Mouse (Mus musculus) midbrain, embryonic 11.5 days (tissue): ENCODE data around the gene Map1a. TPM values are rescaled to one million over a fixed set of nuclear protein-coding genes. Genes with fewer than 3 reads are reported as not detected.

Experiments used
- ATAC-seq: fragments of 200-750 bp; cut with Nextera tagmentation; 2 replicates; pipeline ENCODE4 v1.8.0; 2017; ENCODE audit warnings: moderate TSS enrichment, moderate library complexity; ENCODE audit not compliant: low FRiP score
- DNase-seq: peaks from one replicate; pipeline ENCODE4 v3.0.0; 2015; ENCODE audit warnings: low spot score; ENCODE audit errors: missing footprints
- H3K27ac ChIP-seq: fragments of 300-500 bp; sonication (generic); 2 replicates; pipeline ENCODE4 v1.5.1; 2014; ENCODE audit warnings: low read depth, low read length
- H3K27me3 ChIP-seq: fragments of 300-500 bp; sonication (generic); 2 replicates; pipeline ENCODE4 v1.6.1; 2014; ENCODE audit warnings: mild to moderate bottlenecking, low read length, moderate library complexity, mixed read lengths; ENCODE audit not compliant: control insufficient read depth, insufficient read depth
- H3K36me3 ChIP-seq: fragments of 300-500 bp; sonication (generic); 2 replicates; pipeline ENCODE4 v1.6.1; 2014; ENCODE audit warnings: mild to moderate bottlenecking, low read length, moderate library complexity, mixed read lengths; ENCODE audit not compliant: control insufficient read depth, insufficient read depth
- H3K4me1 ChIP-seq: fragments of 300-500 bp; sonication (generic); 2 replicates; pipeline ENCODE4 v1.6.1; 2014; ENCODE audit warnings: low read length; ENCODE audit not compliant: control insufficient read depth, insufficient read depth
- H3K4me2 ChIP-seq: fragments of 300-500 bp; sonication (generic); 2 replicates; pipeline ENCODE4 v1.6.1; 2014; ENCODE audit warnings: mild to moderate bottlenecking, moderate library complexity
- H3K4me3 ChIP-seq: fragments of 300-500 bp; sonication (generic); 2 replicates; pipeline ENCODE4 v1.5.1; 2014; ENCODE audit warnings: low read depth, low read length
- H3K9ac ChIP-seq: fragments of 300-500 bp; sonication (generic); 2 replicates; pipeline ENCODE4 v1.6.1; 2014; ENCODE audit warnings: low read length
- H3K9me3 ChIP-seq: fragments of 300-500 bp; sonication (generic); 2 replicates; pipeline ENCODE4 v1.6.1; 2016; ENCODE audit warnings: low read length; ENCODE audit not compliant: control insufficient read depth
- WGBS: fragments of 180-500 bp; shearing (Covaris S2); extraction: QIAGEN DNeasy Blood & Tissue Kit; methylation state at CpG from one replicate; pipeline ENCODE4 v1.1.7; 2014; 5-methylcytosine and 5-hydroxymethylcytosine counted together
- polyA plus RNA-seq: library from polyadenylated mRNA; unstranded; fragments of >200 nt; fragmentation: Nextera tagmentation; extraction: Ambion mirVana; gene quantifications from 2 replicates; pipeline ENCODE4 v1.2.1, GENCODE M21; 2014

The Map1a gene
- polyA plus RNA-seq, 1 experiment from 2014 or later: 14.3 TPM

DNA sequence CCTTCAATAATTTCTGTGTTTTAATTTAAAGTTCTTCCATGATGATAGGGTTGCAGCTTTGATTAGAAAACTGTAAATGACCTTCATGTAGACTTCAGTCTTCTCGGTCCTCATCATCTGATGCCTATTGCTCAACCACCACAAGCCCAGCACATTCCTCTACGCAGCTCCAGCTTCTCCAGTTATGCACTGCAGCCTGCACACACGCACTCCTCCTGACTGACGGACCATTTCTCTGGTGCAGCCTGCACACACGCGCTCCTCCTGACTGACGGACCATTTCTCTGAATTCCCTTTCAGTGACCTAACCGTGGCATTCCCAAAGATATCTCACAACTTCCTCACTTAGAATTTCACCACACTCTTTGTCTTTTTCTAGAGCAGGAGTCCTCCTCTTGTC is 63.8 kb downstream of the Map1a start:
- Histone ChIP-seq H3K4me2 (no peak overlapping the region), H3K27me3 (peaks cover 6% of the 10 kb centered on the region), H3K4me3 (no peak overlapping the region), H3K9ac (no peak overlapping the region), H3K27ac (no peak overlapping the region), H3K36me3 (no peaks in the 10 kb centered on the region), H3K9me3 (no peaks in the 10 kb centered on the region), H3K4me1 (0 out of 2 replicates have a peak, but pooled peaks cover 6% of the 10 kb centered on the region)
- DNase-seq (no peak), ATAC-seq (no peak)
- 76% methylated on average over 8 of the region's 8 CpGs for WGBS

DNA sequence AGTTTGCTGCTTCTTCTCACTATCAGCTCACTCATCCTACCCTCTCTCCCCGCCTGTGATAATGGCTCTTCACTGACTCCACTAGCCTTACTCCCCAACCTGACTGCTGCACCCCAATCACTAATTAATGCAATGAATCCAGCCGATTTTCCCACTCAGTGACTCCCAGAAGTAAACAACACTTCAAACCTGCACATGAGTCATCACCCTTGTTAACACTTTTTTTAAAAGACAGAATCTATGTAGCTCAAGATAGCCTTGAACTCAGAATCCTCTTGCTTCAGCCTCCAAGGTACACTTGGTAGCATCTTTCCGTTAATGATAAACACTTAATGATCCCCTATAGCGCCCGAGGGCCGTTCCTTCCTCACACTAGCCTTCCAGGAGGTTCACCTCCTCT is 65.0 kb downstream of the Map1a start:
- H3K27me3 ChIP-seq: peaks cover 10% of the 10 kb centered on the region
- H3K4me1 ChIP-seq: peaks cover 12% of the 10 kb centered on the region; the same call in 1 of the 2 replicates
- peak overlapping the region; percentile 77 for H3K9ac ChIP-seq
- WGBS: 4% methylated on average over 6 of the region's 6 CpGs
- H3K9me3 ChIP-seq: no peaks in the 10 kb centered on the region
- no peaks in the 10 kb centered on the region for H3K36me3 ChIP-seq
- ATAC-seq (no peak), DNase-seq (peak; percentile 85)
- H3K27ac ChIP-seq: no peak overlapping the region; the same call in 1 of the 2 replicates
- H3K4me3 ChIP-seq: peak overlapping the region; percentile 59
- peak overlapping the region; percentile 68 for H3K4me2 ChIP-seq

DNA sequence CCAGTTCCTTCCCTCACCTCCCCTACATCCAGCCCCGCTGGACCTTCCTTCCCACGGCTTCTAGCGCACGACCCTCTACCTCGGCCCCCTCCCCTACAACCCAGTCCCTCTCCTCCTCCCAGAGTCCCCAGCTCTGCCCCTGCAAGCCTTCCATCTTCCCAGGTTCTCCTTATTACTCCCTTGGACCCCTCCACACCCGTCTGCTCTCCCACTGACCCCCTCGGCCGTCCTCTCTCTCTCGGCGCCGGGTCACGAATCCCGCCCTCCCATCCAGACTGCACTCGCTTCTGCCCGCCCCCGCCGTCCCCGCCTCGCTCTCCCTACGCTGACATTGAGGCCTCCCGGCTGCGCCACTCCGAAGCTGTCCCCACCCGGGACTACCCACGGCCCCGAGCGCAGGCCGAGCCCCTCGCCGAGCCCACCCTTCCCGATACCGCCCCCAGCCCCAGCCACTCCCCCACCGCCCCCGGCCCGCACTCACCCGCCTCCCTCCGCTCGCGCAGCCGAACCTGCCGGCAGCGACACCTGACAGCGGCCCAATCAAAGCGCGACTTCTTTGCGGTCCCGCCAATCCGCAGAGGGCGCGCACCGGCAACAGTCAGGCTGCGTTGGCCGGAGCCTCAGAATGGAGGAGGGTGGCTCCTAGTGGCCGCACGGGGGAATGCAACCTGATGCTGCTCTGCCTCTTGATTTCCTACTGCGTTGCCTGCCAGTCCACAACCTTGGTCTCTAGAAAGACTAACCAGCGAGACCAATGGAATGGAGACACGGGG is 65.6 kb downstream of the Map1a start, which contains the start of gene Ppip5k1:
TSS of gene Ppip5k1 (minus strand) at position 577 of the 773 bp plus-strand sequence.
- Histone ChIP-seq H3K9me3 (no peaks in the 10 kb centered on the region), H3K4me1 (peaks cover 12% of the 10 kb centered on the region; the same call in 1 of the 2 replicates), H3K27me3 (peaks cover 12% of the 10 kb centered on the region), H3K9ac (peak within 1 kb of the TSS; percentile 77), H3K27ac (peak within 1 kb of the TSS; percentile 54; the same call in 1 of the 2 replicates), H3K4me3 (peak within 1 kb of the TSS; percentile 59), H3K36me3 (no peaks in the 10 kb centered on the region), H3K4me2 (peak within 1 kb of the TSS; percentile 68)
- ATAC-seq (peak; percentile 94), DNase-seq (peak; percentile 99)
- under 1% methylated on average over 56 of the region's 58 CpGs for WGBS

DNA sequence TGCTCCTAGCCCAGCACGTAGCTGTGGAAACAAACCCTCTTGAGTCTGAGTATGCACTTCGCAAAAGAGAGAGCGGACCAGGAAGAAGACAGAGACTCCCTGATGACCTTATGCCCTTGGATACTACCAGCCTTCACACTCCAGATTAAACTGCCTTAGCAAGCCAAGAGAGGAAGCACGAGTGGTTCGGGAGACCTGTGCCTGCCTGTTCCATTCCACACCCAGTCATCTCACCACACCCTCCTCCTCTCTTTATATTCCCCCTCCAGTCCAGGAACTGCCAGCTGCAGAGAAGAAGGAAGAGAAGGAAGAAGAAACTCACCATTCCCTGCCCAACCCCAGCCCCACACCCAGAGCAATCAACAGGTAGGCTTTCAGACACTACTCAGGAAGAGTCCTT is 68.1 kb downstream of the Map1a start, which contains the start of gene Ckmt1:
TSS of gene Ckmt1 (plus strand) at position 221 of the 400 bp plus-strand sequence.
- Histone ChIP-seq H3K27ac (no peak within 1 kb of the TSS), H3K9ac (peak within 1 kb of the TSS; percentile 62), H3K27me3 (peaks cover 12% of the 10 kb centered on the region), H3K4me2 (peak within 1 kb of the TSS; percentile 53), H3K9me3 (no peaks in the 10 kb centered on the region), H3K4me1 (peaks cover 12% of the 10 kb centered on the region; the same call in 1 of the 2 replicates), H3K4me3 (peak within 1 kb of the TSS; percentile 29), H3K36me3 (no peaks in the 10 kb centered on the region)
- WGBS: 72% methylated on average over 5 of the region's 5 CpGs
- no peak for ATAC-seq
- DNase-seq: no peak

GRCm38 (mm10) chr2:121357961-121358360 is 68.6 kb downstream of the Map1a start:
- no peaks in the 10 kb centered on the region for H3K9me3 ChIP-seq
- DNase-seq (peak; percentile 86), ATAC-seq (no peak)
- peaks cover 12% of the 10 kb centered on the region; the same call in 1 of the 2 replicates for H3K4me1 ChIP-seq
- peak overlapping the region; percentile 53 for H3K4me2 ChIP-seq
- H3K27ac ChIP-seq: no peak overlapping the region
- 3% methylated on average over 4 of the region's 4 CpGs for WGBS
- H3K9ac ChIP-seq: no peak overlapping the region
- H3K4me3 ChIP-seq: no peak overlapping the region; the same call in 1 of the 2 replicates
- H3K27me3 ChIP-seq: peaks cover 12% of the 10 kb centered on the region
- no peaks in the 10 kb centered on the region for H3K36me3 ChIP-seq

GRCm38 (mm10) chr2:121358381-121358780 is 69.0 kb downstream of the Map1a start:
- H3K27ac ChIP-seq: no peak overlapping the region

GRCm38 (mm10) chr2:121359461-121359860 is 70.1 kb downstream of the Map1a start:
- H3K27ac ChIP-seq: no peak overlapping the region
- H3K9ac ChIP-seq: no peak overlapping the region
- peaks cover 12% of the 10 kb centered on the region for H3K27me3 ChIP-seq
- no peak overlapping the region for H3K4me3 ChIP-seq
- H3K4me2 ChIP-seq: no peak overlapping the region
- ATAC-seq (no peak), DNase-seq (no peak)
- H3K36me3 ChIP-seq: no peaks in the 10 kb centered on the region
- WGBS: 59% methylated on average over 4 of the region's 4 CpGs
- peaks cover 8% of the 10 kb centered on the region; the same call in 1 of the 2 replicates for H3K4me1 ChIP-seq
- no peaks in the 10 kb centered on the region for H3K9me3 ChIP-seq

More at GRCm38 (mm10) chr2:121358381-121358780, 69.0 kb downstream of the Map1a start:
- H3K4me1 ChIP-seq: peaks cover 12% of the 10 kb centered on the region; the same call in 1 of the 2 replicates
- peak overlapping the region; percentile 62 for H3K9ac ChIP-seq
- H3K27me3 ChIP-seq: peaks cover 12% of the 10 kb centered on the region
- peak; percentile 25; the same call in 1 of the 2 replicates for ATAC-seq
- H3K4me3 ChIP-seq: peak overlapping the region; percentile 29
- H3K9me3 ChIP-seq: no peaks in the 10 kb centered on the region
- WGBS: under 1% methylated on average over 16 of the region's 16 CpGs
- DNase-seq: peak; percentile 90
- no peaks in the 10 kb centered on the region for H3K36me3 ChIP-seq
- H3K4me2 ChIP-seq: peak overlapping the region; percentile 53
